Mouse (Mus musculus) erythroblast, embryonic 14.5 days (primary cell): Measurements from ENCODE around the gene Muc3a.

Experiments
- GATA1 ChIP-seq: IDR thresholded peaks from 2 replicates; pipeline ENCODE4 v1.6.1; 2012; ENCODE audit warnings: low read length, inconsistent platforms, mixed read lengths
- TAL1 ChIP-seq: IDR thresholded peaks from 3 replicates; pipeline ENCODE4 v1.6.1; 2012; ENCODE audit warnings: low read length, inconsistent platforms, mixed read lengths

- TF ChIP-seq GATA1: no peak
- TF ChIP-seq TAL1: no peak
These were observed 39.6 kb downstream of the Muc3a start for GRCm38 (mm10) chr5:137172591-137172990.
